In the genomic region with DNA sequence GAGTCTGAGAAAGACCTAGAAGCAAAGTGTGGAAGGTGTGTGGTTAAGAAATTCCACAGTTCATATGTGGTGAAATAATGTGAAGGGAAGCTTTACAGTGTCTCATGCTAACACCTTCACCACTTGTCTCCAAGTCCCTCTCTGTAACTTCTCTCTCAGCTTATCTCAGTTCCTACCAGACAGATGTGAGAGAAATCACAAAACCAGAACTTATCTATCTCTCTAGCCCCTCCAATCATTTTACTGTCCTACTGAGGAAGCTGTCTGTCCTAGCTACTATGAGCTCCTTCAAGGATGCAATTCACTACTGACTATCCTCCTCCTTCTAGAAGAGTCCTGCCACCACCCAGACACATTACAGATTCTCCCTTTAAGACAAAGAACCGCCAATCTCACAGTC, we compare ENCODE assay signal across 18 mouse cellular contexts. TPM values are rescaled to one million over a fixed set of nuclear protein-coding genes. Genes with fewer than 3 reads are reported as not detected.
"Had no signal": no experiment of that assay in that cellular context is flagged by ENCODE, and none has a peak within 500 bp of the region (broad histone marks: within the 10 kb centered on the region; RNA-seq: fewer than 3 reads in every experiment).

No protein-coding gene starts in this region.

- H3K4me3 ChIP-seq: neural tube, embryonic 12.5 days; neural tube, embryonic 13.5 days; neural tube, embryonic 15.5 days; stomach, embryonic 15.5 days had no signal

- H3K27ac ChIP-seq: neural tube, embryonic 12.5 days; neural tube, embryonic 13.5 days; neural tube, embryonic 15.5 days; stomach, embryonic 15.5 days; stomach, postnatal 0 days had no signal

- H3K9me3 ChIP-seq: neural tube, embryonic 15.5 days; stomach, embryonic 15.5 days had no signal

- DNase-seq: retina, postnatal 1 day; right cerebral cortex, adult 18-20 months; right cerebral cortex, postnatal 14 days; right cerebral cortex, postnatal 25 days; right cerebral cortex, postnatal 4 days; spleen, adult 18-20 months; thymus, adult 18-20 months; thymus, adult 2 months; thymus, postnatal 14 days; thymus, postnatal 25 days; thymus, postnatal 36 days; thymus, postnatal 4 days had no signal

- H3K27me3 ChIP-seq: neural tube, embryonic 12.5 days; neural tube, embryonic 13.5 days; neural tube, embryonic 15.5 days; stomach, embryonic 15.5 days had no signal

- H3K4me1 ChIP-seq: neural tube, embryonic 12.5 days; neural tube, embryonic 13.5 days; neural tube, embryonic 15.5 days; stomach, embryonic 15.5 days had no signal

- H3K9ac ChIP-seq: neural tube, embryonic 12.5 days; neural tube, embryonic 13.5 days; neural tube, embryonic 15.5 days; stomach, embryonic 15.5 days had no signal

RNA-seq across cellular contexts. Expression of a gene that starts 59.2 kb away (rescaled TPM):
- total RNA-seq: neutrophil, adult 5-6 weeks had no signal
